Mouse (Mus musculus) lung, adult 2 months (tissue): ENCODE results near the gene Sarm1. TPM values are rescaled to one million over a fixed set of nuclear protein-coding genes. Genes with fewer than 3 reads are reported as not detected.

ENCODE experiments used
- DNase-seq: peaks from one replicate; pipeline ENCODE4 v3.0.0; 2022
- H3K4me1 ChIP-seq: fragments of 200-500 bp; 2 replicates; pipeline ENCODE4 v1.6.1; 2011; ENCODE audit warnings: low read length; ENCODE audit not compliant: control insufficient read depth, insufficient read depth
- H3K4me3 ChIP-seq: fragments of 200-500 bp; replicated peaks from 2 replicates; pipeline ENCODE3; 2011; ENCODE audit warnings: low read depth, mild to moderate bottlenecking, control low read depth, low read length; ENCODE audit errors: extremely low read depth
- CTCF ChIP-seq: fragments of 200-500 bp; IDR thresholded peaks from 2 replicates; pipeline ENCODE4 v1.5.1; 2011; ENCODE audit warnings: mild to moderate bottlenecking, low read length, control low read depth; ENCODE audit not compliant: insufficient read depth
- POLR2A ChIP-seq: fragments of 200-500 bp; IDR thresholded peaks from 2 replicates; pipeline ENCODE4 v1.6.1; 2011; ENCODE audit warnings: low read depth, mild to moderate bottlenecking, control low read depth, low read length, borderline replicate concordance; ENCODE audit errors: extremely low read depth
- WGBS: fragments of 180-500 bp; shearing (Covaris S2); methylation state at CpG from one replicate; pipeline ENCODE4 v1.1.7; 2018; 5-methylcytosine and 5-hydroxymethylcytosine counted together
- polyA plus RNA-seq: library from polyadenylated mRNA; depleted of rRNA; stranded (reverse); fragments of >200 nt; gene quantifications from 2 replicates; pipeline ENCODE4 v1.2.3, GENCODE M21; 2012

The Sarm1 gene
- polyA plus RNA-seq, 1 experiment = 0.65 TPM

- no peak for TF ChIP-seq CTCF
- no peak for TF ChIP-seq POLR2A
- Histone ChIP-seq H3K4me3 (no peak overlapping the region), H3K4me1 (peaks cover 5% of the 10 kb centered on the region; the same call in 1 of the 2 replicates)
- no peak for DNase-seq
- WGBS = 5% methylated on average over 6 of the region's 6 CpGs
Measured at GRCm38 (mm10) chr11:78495904-78496303, 1.6 kb downstream of the Sarm1 start.

DNA sequence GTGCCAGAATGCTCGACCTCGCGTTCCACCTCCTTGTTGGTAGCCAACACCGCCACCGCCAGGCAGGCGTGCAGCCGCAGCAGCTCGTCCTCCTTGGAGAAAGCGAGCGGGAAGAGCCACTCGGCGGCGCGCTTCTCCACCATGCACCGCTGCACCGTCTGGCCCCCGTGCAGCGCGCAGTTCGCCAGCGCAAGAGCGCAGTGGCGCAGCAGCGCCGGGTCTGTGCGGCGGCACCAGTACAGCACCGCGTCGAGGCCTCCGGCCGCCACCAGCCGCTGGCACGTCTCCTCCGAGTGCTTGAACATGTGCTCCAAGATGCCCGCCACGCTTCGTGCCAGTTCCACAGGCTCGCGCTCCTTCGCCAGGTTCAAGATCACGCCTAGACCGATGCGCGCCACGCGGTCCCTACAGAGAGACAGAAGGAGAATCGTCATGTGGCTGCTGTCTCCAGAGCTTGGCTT lies 6.7 kb downstream of the Sarm1 start:
- no peaks in the 10 kb centered on the region for H3K4me1 ChIP-seq
- H3K4me3 ChIP-seq = no peak overlapping the region
- DNase-seq = no peak
- TF ChIP-seq POLR2A (no peak), CTCF (no peak)
- 11% methylated on average over 48 of the region's 48 CpGs for WGBS

- peak; percentile 79 for DNase-seq
- TF ChIP-seq CTCF = peak; percentile 85
- no peak for TF ChIP-seq POLR2A
- Histone ChIP-seq H3K4me3 (no peak overlapping the region), H3K4me1 (no peaks in the 10 kb centered on the region)
- WGBS = 3% methylated on average over 8 of the region's 8 CpGs
Measured at GRCm38 (mm10) chr11:78488168-78488567, 9.4 kb downstream of the Sarm1 start.

- no peak for DNase-seq
- TF ChIP-seq CTCF (no peak), POLR2A (no peak)
- Histone ChIP-seq H3K4me1 (no peaks in the 10 kb centered on the region), H3K4me3 (no peak overlapping the region)
- 50% methylated on average over 7 of the region's 7 CpGs for WGBS
Measured at GRCm38 (mm10) chr11:78483639-78484038, 13.9 kb downstream of the Sarm1 start.

GRCm38 (mm10) chr11:78475289-78475688 lies 22.3 kb downstream of the Sarm1 start:
- TF ChIP-seq CTCF (no peak), POLR2A (no peak)
- H3K4me3 ChIP-seq = no peak overlapping the region
- WGBS = 59% methylated on average over 3 of the region's 3 CpGs
- H3K4me1 ChIP-seq = no peaks in the 10 kb centered on the region
- DNase-seq = no peak

DNA sequence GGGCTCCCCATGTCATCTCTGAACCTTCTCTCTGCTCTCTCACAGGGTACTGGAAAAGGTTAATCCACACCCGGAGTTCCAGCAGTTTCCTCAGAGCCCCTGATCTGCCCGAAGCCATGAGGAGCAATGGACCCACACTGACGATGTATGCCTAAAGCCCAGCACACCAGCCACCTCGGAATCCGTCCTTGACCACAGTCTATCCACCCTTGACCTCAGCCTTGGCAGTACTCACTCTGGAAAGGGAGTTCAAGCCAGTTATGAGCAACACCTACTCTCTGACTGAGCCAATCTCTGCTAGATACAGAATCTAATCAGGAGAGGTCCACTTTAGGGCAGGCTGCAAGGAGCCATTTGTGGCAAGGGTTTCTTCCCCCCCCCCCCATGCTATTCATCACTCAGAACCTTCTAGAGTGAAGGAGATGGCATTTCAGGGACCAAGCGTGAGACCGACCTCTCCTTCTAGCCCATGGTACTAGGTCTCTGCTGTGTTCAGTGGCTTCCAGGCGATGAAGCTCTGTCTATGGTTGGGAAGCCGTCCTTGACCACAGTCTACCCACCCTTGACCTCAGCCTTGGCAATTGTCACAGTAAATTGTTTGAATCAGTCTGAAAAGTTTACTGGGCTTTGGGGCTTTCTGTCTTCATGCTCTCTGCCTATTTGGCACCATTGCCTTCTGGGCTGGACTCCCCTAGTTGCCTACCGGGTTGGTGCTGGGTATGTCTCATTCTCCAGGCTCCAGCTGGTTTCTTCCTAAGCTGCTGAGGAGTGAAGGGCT lies 26.0 kb downstream of the Sarm1 start:
- DNase-seq = no peak
- 87% methylated on average over 10 of the region's 10 CpGs for WGBS
- Histone ChIP-seq H3K4me3 (no peak overlapping the region), H3K4me1 (no peaks in the 10 kb centered on the region)
- TF ChIP-seq POLR2A (no peak), CTCF (no peak)

DNA sequence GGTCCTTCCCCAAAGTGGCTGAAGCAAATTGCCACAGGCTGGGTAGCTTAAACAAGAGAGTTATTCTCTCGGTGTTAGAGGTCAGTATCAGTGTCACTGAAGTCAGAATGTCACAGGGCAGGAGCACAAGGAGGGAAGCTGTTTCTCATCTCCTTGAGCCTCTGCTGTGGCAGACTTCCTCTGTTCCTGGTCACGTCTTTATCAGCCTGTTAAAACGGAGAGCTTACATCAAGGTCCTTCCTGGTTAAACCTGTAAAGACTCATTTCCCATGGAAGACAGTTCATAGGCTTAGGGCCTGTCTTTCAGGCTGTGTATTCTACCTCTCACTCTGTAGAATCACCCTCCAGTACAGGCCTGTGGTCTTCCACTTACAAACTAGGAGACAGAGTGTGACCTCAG lies 29.6 kb downstream of the Sarm1 start:
- no peak for DNase-seq
- no peak for TF ChIP-seq POLR2A
- no peak for TF ChIP-seq CTCF
- Histone ChIP-seq H3K4me3 (no peak overlapping the region), H3K4me1 (no peaks in the 10 kb centered on the region; the same call in 1 of the 2 replicates)
- WGBS = 46% methylated on average over 3 of the region's 3 CpGs

GRCm38 (mm10) chr11:78467515-78467914 lies 30.0 kb downstream of the Sarm1 start:
- no peak for DNase-seq

DNA sequence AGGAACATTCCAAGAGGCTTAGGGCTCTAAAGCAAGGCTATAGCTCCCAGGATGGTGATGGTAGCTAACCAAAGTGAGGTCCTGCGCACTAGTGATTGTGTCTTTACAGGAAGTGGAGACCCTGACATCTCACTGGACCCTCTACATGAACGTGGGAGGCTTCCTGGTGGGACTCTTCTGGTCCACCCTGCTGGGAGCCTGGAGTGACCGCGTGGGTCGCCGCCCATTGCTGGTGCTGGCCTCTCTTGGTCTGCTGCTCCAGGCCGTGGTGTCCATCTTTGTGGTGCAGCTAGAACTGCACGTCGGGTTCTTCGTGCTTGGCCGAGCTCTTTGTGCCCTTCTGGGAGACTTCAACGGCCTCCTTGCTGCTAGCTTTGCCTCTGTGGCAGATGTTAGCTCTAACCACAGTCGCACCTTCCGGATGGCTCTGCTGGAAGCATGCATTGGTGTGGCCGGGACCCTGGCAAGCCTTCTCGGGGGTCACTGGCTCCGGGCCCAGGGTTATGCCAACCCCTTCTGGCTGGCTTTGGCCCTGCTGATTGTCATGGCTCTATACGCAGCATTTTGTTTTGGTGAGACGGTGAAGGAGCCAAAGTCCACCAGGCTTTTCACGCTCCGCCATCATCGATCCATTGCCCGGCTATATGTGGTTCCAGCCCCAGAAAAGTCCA lies 31.2 kb downstream of the Sarm1 start:
- H3K4me1 ChIP-seq = no peaks in the 10 kb centered on the region; the same call in 1 of the 2 replicates
- WGBS = 71% methylated on average over 23 of the region's 23 CpGs
- TF ChIP-seq POLR2A (no peak), CTCF (no peak)
- DNase-seq = no peak
- no peak overlapping the region for H3K4me3 ChIP-seq

More at GRCm38 (mm10) chr11:78467515-78467914, 30.0 kb downstream of the Sarm1 start:
- Histone ChIP-seq H3K4me3 (no peak overlapping the region), H3K4me1 (no peaks in the 10 kb centered on the region; the same call in 1 of the 2 replicates)
- TF ChIP-seq POLR2A (no peak), CTCF (no peak)
- 78% methylated on average over 7 of the region's 7 CpGs for WGBS
